Mouse (Mus musculus) MEL (cell line): Measurements from ENCODE around the gene Slc25a48.

ENCODE experiments used
- CTCF ChIP-seq, 3 experiments: IDR thresholded peaks in 2 of 3; conservative IDR thresholded peaks in 1 of 3; 2 replicates each; pipeline ENCODE4 v1.5.1; 2011 to 2012; ENCODE audit warnings: low read length in 3 of 3, low read depth in 2 of 3, mild to moderate bottlenecking in 2 of 3, improper control_type of control experiment in 1 of 3, inconsistent platforms in 1 of 3, mixed read lengths in 1 of 3, moderate library complexity in 1 of 3; ENCODE audit not compliant: control insufficient read depth in 1 of 3, insufficient read depth in 1 of 3, poor library complexity in 1 of 3, severe bottlenecking in 1 of 3
- E2F4 ChIP-seq: IDR thresholded peaks from 2 replicates; pipeline ENCODE4 v1.6.1; 2011; ENCODE audit warnings: low read depth, low read length, improper control_type of control experiment, borderline replicate concordance
- EP300 ChIP-seq, 2 experiments: IDR thresholded peaks; 2 replicates each; pipeline ENCODE4 v1.6.1; 2011; ENCODE audit warnings: improper control_type of control experiment in 2 of 2, low read length in 2 of 2, low read depth in 1 of 2, mild to moderate bottlenecking in 1 of 2
- GABPA ChIP-seq: IDR thresholded peaks from 2 replicates; pipeline ENCODE4 v1.6.1; 2012; ENCODE audit warnings: low read depth, mild to moderate bottlenecking, inconsistent platforms, low read length, improper control_type of control experiment, moderate library complexity
- POLR2A ChIP-seq, 2 experiments: IDR thresholded peaks; 2 replicates each; pipeline ENCODE4 v1.6.1; 2011 to 2012; ENCODE audit warnings: low read length in 2 of 2, mild to moderate bottlenecking in 2 of 2, control low read depth in 1 of 2, improper control_type of control experiment in 1 of 2, low read depth in 1 of 2, moderate library complexity in 1 of 2; ENCODE audit not compliant: control insufficient read depth in 1 of 2, insufficient read depth in 1 of 2, poor library complexity in 1 of 2
- UBTF ChIP-seq: IDR thresholded peaks from 2 replicates; pipeline ENCODE4 v1.6.1; 2012; ENCODE audit warnings: low read depth, mild to moderate bottlenecking, inconsistent platforms, low read length, improper control_type of control experiment, moderate library complexity, borderline replicate concordance; ENCODE audit not compliant: insufficient read depth
- USF1 ChIP-seq: IDR thresholded peaks from 2 replicates; pipeline ENCODE4 v1.6.1; 2014; ENCODE audit warnings: low read depth, mild to moderate bottlenecking, inconsistent platforms, low read length, improper control_type of control experiment, moderate library complexity
- USF2 ChIP-seq, 2 experiments: IDR thresholded peaks; 2 replicates each; pipeline ENCODE4 v1.6.1; 2011 to 2012; ENCODE audit warnings: improper control_type of control experiment in 2 of 2, low read length in 2 of 2, borderline replicate concordance in 1 of 2, inconsistent platforms in 1 of 2, low read depth in 1 of 2, mild to moderate bottlenecking in 1 of 2; ENCODE audit not compliant: insufficient read depth in 1 of 2

GRCm38 (mm10) chr13:56494440-56494839 lies 56.3 kb downstream of the Slc25a48 start:
- TF ChIP-seq GABPA (no peak), USF1 (no peak), CTCF (IDR thresholded peaks at IDR 0.05 in 2 of 3, conservative IDR thresholded peaks at IDR 0.05 in 1 of 3; ENCODE audit: control insufficient read depth in 1 of 3, insufficient read depth in 1 of 3, low read depth in 2 of 3, low read length in 3 of 3, poor library complexity in 1 of 3, severe bottlenecking in 1 of 3) (no peak), E2F4 (no peak), POLR2A (IDR thresholded peaks at IDR 0.05; ENCODE audit: control insufficient read depth in 1 of 2, insufficient read depth in 1 of 2, low read depth in 1 of 2, low read length in 2 of 2, poor library complexity in 1 of 2) (no peak), USF2 (IDR thresholded peaks at IDR 0.05; ENCODE audit: borderline replicate concordance in 1 of 2, insufficient read depth in 1 of 2, low read depth in 1 of 2, low read length in 2 of 2) (no peak), UBTF (no peak), EP300 (IDR thresholded peaks at IDR 0.05; ENCODE audit: low read depth in 1 of 2, low read length in 2 of 2) (no peak)
